ENCODE assay signal across 25 mouse cellular contexts in genomic region chr11:81331977-81332376, GRCm38 (mm10).
DNase-seq lines count a peak whose midpoint lies in the region; ATAC-seq and TF ChIP-seq lines count a peak whose summit lies in the region.
"Had no signal": no experiment of that assay in that cellular context is flagged by ENCODE, and none has a peak within 500 bp of the region (broad histone marks: within the 10 kb centered on the region; RNA-seq: fewer than 3 reads in every experiment).

No protein-coding gene starts in this region.

- TF ChIP-seq CTCF in intestine, postnatal 0 days (IDR thresholded peaks at IDR 0.05; ENCODE audit: low read depth) = 0 out of 2 replicates have a peak, but pooled peaks have one; percentile 17
- peak; percentile 32 for TF ChIP-seq CTCF in lung, embryonic 14.5 days (IDR thresholded peaks at IDR 0.05; ENCODE audit: low read depth)
- TF ChIP-seq CTCF in brain, embryonic 14.5 days (IDR thresholded peaks at IDR 0.05; ENCODE audit: borderline replicate concordance, extremely low read depth, insufficient read depth, insufficient read length) = peak; percentile 22; the same call in 1 of the 2 replicates

- H3K36me3 ChIP-seq in intestine, postnatal 0 days (ENCODE audit: control insufficient read depth, insufficient read depth) = no peaks in the 10 kb centered on the region
- H3K36me3 ChIP-seq in intestine, embryonic 15.5 days = no peaks in the 10 kb centered on the region
- H3K36me3 ChIP-seq in lung, embryonic 14.5 days (ENCODE audit: insufficient read depth) = no peaks in the 10 kb centered on the region
- H3K36me3 ChIP-seq: forebrain, embryonic 15.5 days; hindbrain, embryonic 13.5 days; limb, embryonic 10.5 days; midbrain, embryonic 13.5 days had no signal

- ATAC-seq in intestine, postnatal 0 days = no peak
- no peak for ATAC-seq in intestine, embryonic 15.5 days
- no peak for ATAC-seq in lung, embryonic 14.5 days (ENCODE audit: insufficient read depth)
- ATAC-seq: activated CD4-positive, CD25-positive, alpha-beta regulatory T cell, adult 4 months; forebrain, embryonic 15.5 days; liver, postnatal 0 days; midbrain, embryonic 13.5 days had no signal

- DNase-seq in lung, embryonic 14.5 days = no peak
- no peak for DNase-seq in lung, postnatal 10 days
- DNase-seq in ES-CJ7 (ENCODE audit: low read depth, low spot score) (peak; percentile 28), adipocyte (ENCODE audit: low spot score) (no peak)
- DNase-seq in brain, embryonic 14.5 days (ENCODE audit: low read depth) = no peak
- no peak for DNase-seq in adrenal gland, adult 8-10 months
- DNase-seq: adrenal gland, postnatal 14 days; cerebellum, adult 9-10 months; kidney, adult 9 months; kidney, postnatal 36 days; layer of hippocampus, adult 9-11 months; liver; liver, postnatal 0 days; lung, postnatal 14 days; right cerebral cortex, postnatal 14 days; thymus, postnatal 25 days had no signal

- no peaks in the 10 kb centered on the region for H3K4me1 ChIP-seq in intestine, postnatal 0 days (replicated peaks; ENCODE audit: control insufficient read depth, insufficient read depth, low read length)
- H3K4me1 ChIP-seq in intestine, embryonic 15.5 days (replicated peaks) = no peaks in the 10 kb centered on the region
- H3K4me1 ChIP-seq in lung, embryonic 14.5 days (ENCODE audit: insufficient read depth) = no peaks in the 10 kb centered on the region
- H3K4me1 ChIP-seq: forebrain, embryonic 15.5 days; hindbrain, embryonic 13.5 days; limb, embryonic 10.5 days had no signal

- TF ChIP-seq POLR2A in brain, embryonic 14.5 days (IDR thresholded peaks at IDR 0.05; ENCODE audit: borderline replicate concordance, extremely low read depth, insufficient read depth, insufficient read length, poor library complexity, severe bottlenecking) = no peak

- no peak overlapping the region for H3K27ac ChIP-seq in intestine, postnatal 0 days (ENCODE audit: low read depth, low read length)
- no peak overlapping the region for H3K27ac ChIP-seq in intestine, embryonic 15.5 days
- no peak overlapping the region for H3K27ac ChIP-seq in lung, embryonic 14.5 days (ENCODE audit: low read depth)
- H3K27ac ChIP-seq: forebrain, embryonic 15.5 days; hindbrain, embryonic 13.5 days; limb, embryonic 10.5 days; midbrain, embryonic 13.5 days; stomach, postnatal 0 days had no signal

- no peak overlapping the region for H3K9ac ChIP-seq in intestine, postnatal 0 days (ENCODE audit: low read depth, low read length)
- H3K9ac ChIP-seq in intestine, embryonic 15.5 days = no peak overlapping the region
- no peak overlapping the region for H3K9ac ChIP-seq in lung, embryonic 14.5 days
- H3K9ac ChIP-seq: forebrain, embryonic 15.5 days; hindbrain, embryonic 13.5 days; liver, postnatal 0 days; midbrain, embryonic 13.5 days had no signal

- 63% methylated on average over 2 of the region's 2 CpGs for WGBS in intestine, postnatal 0 days
- WGBS in intestine, embryonic 15.5 days = 82% methylated on average over 2 of the region's 2 CpGs
- WGBS in lung, embryonic 14.5 days = 72% methylated on average over 2 of the region's 2 CpGs

- no peaks in the 10 kb centered on the region for H3K27me3 ChIP-seq in intestine, postnatal 0 days (replicated peaks; ENCODE audit: control insufficient read depth, insufficient read depth, low read length)
- no peaks in the 10 kb centered on the region for H3K27me3 ChIP-seq in intestine, embryonic 15.5 days (replicated peaks)
- no peaks in the 10 kb centered on the region for H3K27me3 ChIP-seq in lung, embryonic 14.5 days (ENCODE audit: insufficient read depth, low read length)
- H3K27me3 ChIP-seq: forebrain, embryonic 15.5 days; hindbrain, embryonic 13.5 days had no signal

- H3K4me2 ChIP-seq in intestine, postnatal 0 days (replicated peaks; ENCODE audit: low read depth) = no peak overlapping the region
- H3K4me2 ChIP-seq in intestine, embryonic 15.5 days (replicated peaks) = no peak overlapping the region
- H3K4me2 ChIP-seq in lung, embryonic 14.5 days = no peak overlapping the region
- H3K4me2 ChIP-seq: forebrain, embryonic 15.5 days; heart, embryonic 11.5 days; hindbrain, embryonic 13.5 days; midbrain, embryonic 13.5 days had no signal

- no peak overlapping the region for H3K4me3 ChIP-seq in intestine, postnatal 0 days (ENCODE audit: low read depth, low read length)
- no peak overlapping the region for H3K4me3 ChIP-seq in intestine, embryonic 15.5 days (replicated peaks)
- no peak overlapping the region for H3K4me3 ChIP-seq in lung, embryonic 14.5 days (ENCODE audit: low read depth, low read length)
- H3K4me3 ChIP-seq: forebrain, embryonic 15.5 days; hindbrain, embryonic 13.5 days; limb, embryonic 10.5 days; midbrain, embryonic 13.5 days had no signal

- H3K9me3 ChIP-seq in intestine, postnatal 0 days (ENCODE audit: control insufficient read depth) = no peaks in the 10 kb centered on the region
- no peaks in the 10 kb centered on the region for H3K9me3 ChIP-seq in intestine, embryonic 15.5 days
- no peaks in the 10 kb centered on the region for H3K9me3 ChIP-seq in lung, embryonic 14.5 days (ENCODE audit: low read depth, low read length)
- H3K9me3 ChIP-seq: forebrain, embryonic 15.5 days; hindbrain, embryonic 13.5 days; limb, embryonic 10.5 days; midbrain, embryonic 13.5 days had no signal
